Mouse (Mus musculus): ENCODE measurements around the gene Exosc6.
"Not testable (repeated sequence)": the region's sequence is repeated elsewhere in the genome, so short reads cannot be mapped to it uniquely, and the experiment has no call there.

GRCm38 (mm10) chr8:111092326-111092725 lies 36.2 kb downstream of the Exosc6 start, which contains the start of gene Clec18a:
- not testable (repeated sequence) for TF ChIP-seq GATA1 (IDR thresholded peaks at IDR 0.05; ENCODE audit: borderline replicate concordance, low read length); FLI1 (IDR thresholded peaks at IDR 0.05; ENCODE audit: low read length)

Data from megakaryocyte, embryonic 14.5 days (primary cell).